Mouse (Mus musculus): ENCODE results near the gene Ccna1. TPM values are rescaled to one million over a fixed set of nuclear protein-coding genes. Genes with fewer than 3 reads are reported as not detected.

The Ccna1 gene
- not detected for polyA plus RNA-seq (2014; fragmentation: Illumina TruSeq; extraction: RNeasy Lipid Tissue Mini Kit (QIAGEN cat#74804); ENCODE audit: low read depth, low replicate concordance)

DNA sequence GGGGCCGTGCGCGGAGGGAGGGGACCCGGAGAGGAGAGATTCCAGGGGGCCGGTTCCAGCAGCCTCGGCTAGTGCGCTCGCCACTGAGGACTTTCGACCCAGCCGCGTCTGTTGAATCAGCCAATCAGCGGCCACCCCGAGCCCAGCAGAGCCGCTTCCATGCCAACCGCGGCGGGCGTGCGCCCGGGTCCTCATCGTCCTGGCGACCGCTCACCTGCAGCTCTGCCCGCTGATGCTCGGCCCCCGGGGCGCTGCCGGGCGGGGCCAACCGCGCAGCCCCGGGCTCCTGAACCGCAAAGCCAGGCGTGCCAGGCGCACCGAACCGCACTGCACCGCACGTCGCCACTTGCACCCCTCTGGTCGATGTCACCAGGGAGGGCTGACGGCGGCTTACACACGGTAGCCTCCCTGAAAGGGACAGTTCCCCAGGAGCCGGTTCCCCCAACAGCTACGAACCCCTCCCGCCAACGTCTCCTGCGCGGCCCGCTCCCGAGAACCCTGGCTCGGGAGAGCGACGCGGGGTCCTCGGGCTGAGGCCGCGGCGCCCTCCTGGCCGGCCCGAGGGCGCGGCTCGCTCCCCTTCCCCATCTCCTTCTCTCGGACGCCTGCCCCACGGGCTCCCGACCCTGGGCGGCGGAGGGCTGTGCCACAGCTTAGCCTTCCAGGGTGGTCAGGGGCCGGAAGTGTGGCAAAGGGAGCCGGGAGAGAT lies at the start of gene Ccna1:
Gene Ccna1 (minus strand): TSS at position 464 of the 709 bp plus-strand sequence.

Other genes with a start within 250 kb of the Ccna1 start
- gene Rfxap, start 247.7 kb downstream of the Ccna1 start, polyA plus RNA-seq (2014; fragmentation: Illumina TruSeq; extraction: RNeasy Lipid Tissue Mini Kit (QIAGEN cat#74804); ENCODE audit: low read depth, low replicate concordance): 19.2 TPM
- 0.50 TPM for gene Sertm1, start 139.6 kb downstream of the Ccna1 start, polyA plus RNA-seq (2014; fragmentation: Illumina TruSeq; extraction: RNeasy Lipid Tissue Mini Kit (QIAGEN cat#74804); ENCODE audit: low read depth, low replicate concordance)
- gene Spg20, start 56.6 kb upstream of the Ccna1 start, polyA plus RNA-seq (2014; fragmentation: Illumina TruSeq; extraction: RNeasy Lipid Tissue Mini Kit (QIAGEN cat#74804); ENCODE audit: low read depth, low replicate concordance): 28.1 TPM
- not detected for gene Ccdc169, start 81.8 kb upstream of the Ccna1 start, polyA plus RNA-seq (2014; fragmentation: Illumina TruSeq; extraction: RNeasy Lipid Tissue Mini Kit (QIAGEN cat#74804); ENCODE audit: low read depth, low replicate concordance)
- not detected for gene Sohlh2, start 126.5 kb upstream of the Ccna1 start, polyA plus RNA-seq (2014; fragmentation: Illumina TruSeq; extraction: RNeasy Lipid Tissue Mini Kit (QIAGEN cat#74804); ENCODE audit: low read depth, low replicate concordance)
- gene Dclk1, start 186.9 kb upstream of the Ccna1 start, polyA plus RNA-seq (2014; fragmentation: Illumina TruSeq; extraction: RNeasy Lipid Tissue Mini Kit (QIAGEN cat#74804); ENCODE audit: low read depth, low replicate concordance): 3.0 TPM